Mouse (Mus musculus) layer of hippocampus, adult 18-20 months (tissue): ENCODE data around the gene Ccr8. TPM values are rescaled to one million over a fixed set of nuclear protein-coding genes. Genes with fewer than 3 reads are reported as not detected.

Experiments
- DNase-seq, 2 experiments: peaks; one replicate each; pipeline ENCODE4 v3.0.0; 2022; ENCODE audit warnings: low spot score in 2 of 2
- long read RNA-seq: library from polyadenylated mRNA; stranded (forward); transcript quantifications from one replicate; pipeline ENCODE4 v2.0.0, GENCODE M21; 2021
- total RNA-seq, 2 experiments: library from RNA; stranded (reverse); gene quantifications; 2 replicates each; pipeline ENCODE4 v1.2.3; 2021

Gene Ccr8
- not detected for total RNA-seq
- long read RNA-seq: 0 reads

- no peak for DNase-seq
Observed at GRCm38 (mm10) chr9:120091696-120092238, at the start of gene Ccr8. Gene Ccr8 (plus strand): TSS chr9:120092114.

GRCm38 (mm10) chr9:120043115-120043514 is 48.8 kb upstream of the Ccr8 start:
- no peak for DNase-seq

GRCm38 (mm10) chr9:120048495-120048894 is 43.4 kb upstream of the Ccr8 start:
- DNase-seq: no peak

- no peak for DNase-seq
Observed at GRCm38 (mm10) chr9:120049407-120049806, 42.5 kb upstream of the Ccr8 start.

- DNase-seq: peak in 1 of 2 experiments; percentile 22
Observed at GRCm38 (mm10) chr9:120054545-120055277, 37.2 kb upstream of the Ccr8 start.

- no peak for DNase-seq
Observed at GRCm38 (mm10) chr9:120056201-120056600, 35.7 kb upstream of the Ccr8 start.

- DNase-seq: no peak
Observed at GRCm38 (mm10) chr9:120058730-120059129, 33.2 kb upstream of the Ccr8 start.

GRCm38 (mm10) chr9:120064317-120064716 is 27.6 kb upstream of the Ccr8 start:
- no peak for DNase-seq

- no peak for DNase-seq
Observed at GRCm38 (mm10) chr9:120067609-120068008, 24.3 kb upstream of the Ccr8 start.

- DNase-seq: no peak
Observed at GRCm38 (mm10) chr9:120068047-120068446, 23.9 kb upstream of the Ccr8 start.

- DNase-seq: no peak
Observed at GRCm38 (mm10) chr9:120069779-120070178, 22.1 kb upstream of the Ccr8 start, which contains the start of gene Cx3cr1. Gene Cx3cr1 (minus strand): TSS chr9:120069879.

- no peak for DNase-seq
Observed at GRCm38 (mm10) chr9:120071251-120071650, 20.7 kb upstream of the Ccr8 start.

GRCm38 (mm10) chr9:120073169-120073568 is 18.7 kb upstream of the Ccr8 start:
- DNase-seq: peak; percentile 54 to 83

- DNase-seq: no peak
Observed at GRCm38 (mm10) chr9:120074516-120074915, 17.4 kb upstream of the Ccr8 start.

GRCm38 (mm10) chr9:120078241-120078640 is 13.7 kb upstream of the Ccr8 start:
- no peak for DNase-seq

GRCm38 (mm10) chr9:120079901-120080300 is 12.0 kb upstream of the Ccr8 start:
- no peak for DNase-seq

GRCm38 (mm10) chr9:120080546-120081108 is 11.3 kb upstream of the Ccr8 start:
- peak; percentile 43 to 75 for DNase-seq

- DNase-seq: no peak
Observed at GRCm38 (mm10) chr9:120081247-120081646, 10.7 kb upstream of the Ccr8 start.

- DNase-seq: peak; percentile 69 to 86
Observed at GRCm38 (mm10) chr9:120081967-120082366, 9.9 kb upstream of the Ccr8 start.

- DNase-seq: no peak
Observed at GRCm38 (mm10) chr9:120082691-120083090, 9.2 kb upstream of the Ccr8 start.

GRCm38 (mm10) chr9:120083158-120083894 is 8.6 kb upstream of the Ccr8 start:
- DNase-seq: no peak

- DNase-seq: no peak
Observed at GRCm38 (mm10) chr9:120084406-120084805, 7.5 kb upstream of the Ccr8 start.
